Mouse (Mus musculus) cerebellum, adult 2 months (tissue): ENCODE measurements at regions not wholly inside any gene's neighbourhood (a gene's known extent, or its start where the extent isn't known, plus 50 kb on each side); places are given as distances from the start of the nearest gene placed in this dataset.

Experiments
- CTCF ChIP-seq: fragments of 200-500 bp; IDR thresholded peaks from 2 replicates; pipeline ENCODE4 v1.5.1; 2011; ENCODE audit warnings: low read depth, mild to moderate bottlenecking, control low read depth, low read length, moderate library complexity, borderline replicate concordance; ENCODE audit not compliant: insufficient read depth
- POLR2A ChIP-seq: fragments of 200-500 bp; IDR thresholded peaks from 2 replicates; pipeline ENCODE4 v1.6.1; 2011; ENCODE audit warnings: low read length, control low read depth, borderline replicate concordance; ENCODE audit not compliant: insufficient read depth

DNA sequence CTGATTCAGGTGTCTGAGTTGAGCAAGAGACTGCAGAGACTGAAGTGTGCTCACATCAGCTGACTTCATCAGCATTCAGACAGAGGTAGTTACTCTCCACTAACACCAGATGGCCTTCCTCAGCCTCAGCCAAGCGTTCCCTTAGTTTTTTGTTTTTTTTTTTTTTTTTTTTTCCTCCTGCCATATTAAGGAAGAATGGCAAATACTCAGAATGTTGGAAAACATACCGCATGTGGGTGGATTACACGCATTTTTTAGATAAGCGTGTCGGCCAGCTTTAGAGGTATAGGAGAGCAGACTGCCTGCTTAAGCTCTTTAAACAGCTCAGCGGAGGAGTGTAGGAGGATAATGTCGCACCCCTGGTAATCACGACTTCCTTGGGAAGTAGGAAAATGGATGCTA is 1131.8 kb downstream of the Poteg start:
- no peak for TF ChIP-seq POLR2A
- no peak for TF ChIP-seq CTCF
